Mouse (Mus musculus): ENCODE measurements around the gene Ppt2. TPM values are rescaled to one million over a fixed set of nuclear protein-coding genes. Genes with fewer than 3 reads are reported as not detected.

The Ppt2 gene
- total RNA-seq, 4 experiments from 2014 or later: 40.2 to 53.2 (median 46.0) TPM

- no peak for DNase-seq (ENCODE audit: low spot score in 2 of 2)
Measured at GRCm38 (mm10) chr17:34639461-34640255, 11.3 kb upstream of the Ppt2 start.

- no peak for DNase-seq (ENCODE audit: low spot score in 2 of 2)
Measured at GRCm38 (mm10) chr17:34637459-34637858, 9.1 kb upstream of the Ppt2 start.

- DNase-seq (ENCODE audit: low spot score in 2 of 2): no peak
Measured at GRCm38 (mm10) chr17:34635671-34636070, 7.4 kb upstream of the Ppt2 start.

DNA sequence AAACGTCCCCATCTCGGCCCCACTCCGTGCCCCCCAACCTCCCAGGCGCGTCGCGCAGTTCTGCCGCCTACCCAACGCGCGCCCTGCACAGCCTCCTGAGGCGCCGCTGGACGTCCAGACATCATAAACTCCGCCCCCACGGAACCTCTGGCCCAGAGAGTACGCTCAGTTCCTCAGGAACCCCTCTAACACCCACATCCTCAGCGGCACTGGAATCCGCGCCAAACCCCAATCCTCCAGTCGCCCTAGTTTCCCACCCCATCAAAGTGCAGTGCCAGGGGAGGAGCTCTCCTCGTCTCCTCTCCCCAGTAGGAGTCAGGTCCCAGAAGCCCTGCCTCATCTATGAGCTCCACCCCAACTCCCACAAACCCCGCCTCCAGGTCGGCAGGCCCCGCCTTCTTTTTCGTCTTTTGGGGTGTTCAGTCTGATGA, 4.0 kb upstream of the Ppt2 start:
- DNase-seq (ENCODE audit: low spot score in 2 of 2): peak; percentile 84 to 89

DNA sequence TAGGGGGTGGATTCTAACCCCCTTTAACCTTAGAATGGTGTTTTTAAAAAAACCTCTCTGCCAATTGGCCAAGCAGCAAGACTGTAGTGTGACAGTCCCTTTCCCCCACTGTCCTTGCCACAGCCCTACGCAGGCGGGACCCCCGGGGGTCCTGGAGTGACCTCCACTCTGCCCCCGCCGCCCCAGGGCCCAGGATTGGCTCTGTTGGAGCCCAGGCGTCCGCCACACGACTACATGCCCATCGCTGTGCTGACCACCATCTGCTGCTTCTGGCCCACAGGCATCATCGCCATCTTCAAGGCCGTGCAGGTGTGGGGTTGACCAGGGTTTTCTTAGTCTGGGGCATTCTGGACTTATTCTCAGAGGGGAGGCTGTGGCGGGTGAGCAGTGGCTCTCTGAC, 3.3 kb upstream of the Ppt2 start:
- no peak for DNase-seq (ENCODE audit: low spot score in 2 of 2)

- DNase-seq (ENCODE audit: low spot score in 2 of 2): no peak
Measured at GRCm38 (mm10) chr17:34630761-34631301, 2.5 kb upstream of the Ppt2 start.

GRCm38 (mm10) chr17:34629796-34630603, 1.7 kb upstream of the Ppt2 start:
- no peak for DNase-seq (ENCODE audit: low spot score in 2 of 2)

- DNase-seq (ENCODE audit: low spot score in 2 of 2): peak in 1 of 2 experiments; percentile 61
Measured at GRCm38 (mm10) chr17:34629221-34629751, 976 bp upstream of the Ppt2 start, which contains the start of gene Prrt1. Gene Prrt1 (plus strand): TSS chr17:34629533.

GRCm38 (mm10) chr17:34628644-34628967, 296 bp upstream of the Ppt2 start:
- DNase-seq (ENCODE audit: low spot score in 2 of 2): no peak

DNA sequence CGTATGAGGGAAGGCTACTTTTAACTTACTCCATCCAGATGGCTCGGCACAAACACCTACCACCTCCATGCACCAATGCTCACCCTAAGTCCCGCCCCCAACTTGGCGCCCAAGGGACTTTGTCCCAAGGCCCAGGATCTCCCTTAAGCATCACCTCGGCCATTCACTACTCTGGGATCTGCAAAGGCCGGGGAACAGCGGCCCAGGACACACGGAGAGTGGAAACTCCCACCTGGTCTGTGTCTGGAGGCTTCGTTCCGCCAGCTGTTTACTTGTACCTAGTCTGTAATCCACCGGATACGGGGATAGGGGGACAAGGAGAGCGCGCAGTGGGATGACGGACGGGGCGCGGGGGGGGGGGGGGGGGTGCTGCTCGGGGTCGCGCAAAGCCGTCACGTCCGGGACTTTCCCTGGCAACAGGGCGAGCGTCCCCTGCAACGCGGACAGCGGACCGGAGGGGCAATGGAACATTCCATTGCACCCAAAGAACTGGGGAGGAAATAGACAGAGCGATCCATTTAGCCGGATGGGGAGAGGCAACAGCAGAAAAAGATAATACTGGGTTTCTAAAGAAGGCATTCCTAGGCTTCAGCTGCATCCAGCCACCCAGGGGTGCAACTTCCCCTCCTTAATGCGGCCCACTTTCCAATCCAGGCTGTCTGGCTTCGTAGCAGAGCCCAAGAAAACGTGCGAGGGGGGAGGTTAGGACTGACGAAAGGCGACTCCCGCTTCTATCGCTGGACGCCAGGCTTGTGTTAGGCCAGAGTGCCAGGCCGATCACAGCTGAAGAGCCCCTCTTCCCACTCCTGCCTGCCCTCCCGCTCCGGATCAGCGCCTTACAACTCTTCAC, 992 bp downstream of the Ppt2 start:
- DNase-seq (ENCODE audit: low spot score in 2 of 2): peak; percentile 82 to 86

- DNase-seq (ENCODE audit: low spot score in 2 of 2): no peak
Measured at GRCm38 (mm10) chr17:34626773-34627092, 1.6 kb downstream of the Ppt2 start.

DNA sequence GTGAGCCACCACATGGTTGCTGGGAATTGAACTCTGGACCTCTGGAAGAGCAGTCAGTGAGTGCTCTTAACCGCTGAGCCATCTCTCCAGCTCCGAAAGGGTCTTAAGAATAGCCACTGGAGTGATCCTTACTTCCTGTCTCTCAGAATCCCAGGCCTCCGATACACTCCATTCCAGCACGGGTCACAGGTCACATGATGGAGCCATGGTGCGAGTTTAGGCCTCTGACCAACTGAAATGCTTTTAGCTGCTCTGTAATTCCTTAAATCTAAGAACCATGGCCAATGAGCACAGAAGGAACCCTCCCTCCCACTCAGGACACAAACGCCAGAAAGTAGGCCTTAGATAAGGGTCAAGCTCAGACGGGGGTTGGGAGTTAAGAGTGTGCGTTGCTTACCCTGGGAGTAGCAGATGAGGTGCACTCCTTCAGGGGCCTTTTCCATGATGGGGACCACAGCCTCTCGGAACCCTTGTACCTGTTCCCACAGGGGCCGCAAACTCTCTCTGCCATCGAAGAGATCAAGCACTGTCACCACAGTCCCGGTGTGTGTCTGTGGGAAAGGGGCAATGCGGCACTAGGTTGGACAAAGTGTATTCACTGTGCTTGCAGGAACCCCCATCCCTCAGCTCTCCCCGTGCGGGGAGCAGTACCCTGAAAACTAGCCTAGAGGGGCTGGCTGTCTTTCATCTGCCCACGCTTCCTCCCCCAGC, 2.1 kb downstream of the Ppt2 start:
- no peak for DNase-seq (ENCODE audit: low spot score in 2 of 2)

DNA sequence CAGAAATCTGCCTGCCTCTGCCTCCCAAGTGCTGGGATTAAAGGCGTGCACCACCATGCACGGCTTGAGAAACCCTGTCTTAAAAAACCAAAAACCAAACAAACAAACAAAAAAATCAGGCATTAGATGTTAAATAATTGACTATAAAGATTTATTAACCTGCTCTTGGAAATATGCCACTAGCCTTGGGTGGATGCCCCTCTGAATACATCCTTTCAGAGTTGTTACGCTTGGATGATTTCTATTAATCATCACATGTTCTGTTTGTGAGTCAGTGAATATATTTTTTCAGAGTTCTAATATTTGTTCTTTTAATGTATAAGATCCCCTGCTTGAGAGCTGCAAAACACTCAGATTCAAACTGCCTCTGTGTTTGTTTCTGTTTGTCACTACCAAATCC, 3.3 kb downstream of the Ppt2 start:
- DNase-seq (ENCODE audit: low spot score in 2 of 2): no peak

- no peak for DNase-seq (ENCODE audit: low spot score in 2 of 2)
Measured at GRCm38 (mm10) chr17:34623161-34623560, 5.1 kb downstream of the Ppt2 start.

GRCm38 (mm10) chr17:34621006-34621405, 7.3 kb downstream of the Ppt2 start:
- DNase-seq (ENCODE audit: low spot score in 2 of 2): no peak

- peak in 1 of 2 experiments; percentile 74 for DNase-seq (ENCODE audit: low spot score in 2 of 2)
Measured at GRCm38 (mm10) chr17:34618999-34619398, 9.3 kb downstream of the Ppt2 start.

- DNase-seq (ENCODE audit: low spot score in 2 of 2): no peak
Measured at GRCm38 (mm10) chr17:34615871-34616270, 12.4 kb downstream of the Ppt2 start, which contains the start of gene Egfl8. Gene Egfl8 (minus strand): TSS chr17:34615971.

DNA sequence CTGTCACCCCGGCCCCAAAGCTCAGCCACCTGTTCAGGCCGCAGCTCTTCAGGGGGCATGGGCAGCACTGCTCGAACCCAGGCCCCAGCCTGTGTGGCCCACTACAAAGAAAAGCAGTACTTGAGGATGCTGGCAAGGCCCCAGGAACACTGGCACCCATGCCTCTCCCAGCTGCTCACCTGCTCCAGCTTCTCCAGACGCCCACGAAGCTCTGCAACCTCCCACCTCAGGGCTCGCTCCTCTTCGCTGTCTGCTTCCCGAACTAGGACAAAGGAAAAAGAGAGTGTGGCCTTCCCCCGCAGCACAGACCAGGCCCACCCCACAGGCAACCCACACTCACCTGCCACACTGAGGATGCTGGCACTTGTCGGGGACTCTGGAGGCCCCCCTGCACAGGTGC, 14.5 kb downstream of the Ppt2 start:
- no peak for DNase-seq (ENCODE audit: low spot score in 2 of 2)

GRCm38 (mm10) chr17:34613054-34613645, 15.2 kb downstream of the Ppt2 start:
- no peak for DNase-seq (ENCODE audit: low spot score in 2 of 2)

GRCm38 (mm10) chr17:34611050-34611449, 17.3 kb downstream of the Ppt2 start:
- DNase-seq (ENCODE audit: low spot score in 2 of 2): no peak

Measured in layer of hippocampus, adult 8-10 months (tissue).